Mouse (Mus musculus) heart, postnatal 36 days (tissue): ENCODE data around the gene Adk. TPM values are rescaled to one million over a fixed set of nuclear protein-coding genes. Genes with fewer than 3 reads are reported as not detected.

Source experiments
- DNase-seq, 2 experiments: peaks; one replicate each; pipeline ENCODE4 v3.0.0; 2021 to 2022
- intact Hi-C: fragments of 180-260 bp; cut with DNase I; formaldehyde crosslinking; loops from one replicate; pipeline ENCODE4 v1.15.1; 2025
- total RNA-seq, 2 experiments: library from RNA; stranded (reverse); gene quantifications; 2 replicates each; pipeline ENCODE4 v1.2.3; 2021

The Adk gene
- total RNA-seq, 2 experiments from 2014 or later, result 239 to 252 TPM

DNA sequence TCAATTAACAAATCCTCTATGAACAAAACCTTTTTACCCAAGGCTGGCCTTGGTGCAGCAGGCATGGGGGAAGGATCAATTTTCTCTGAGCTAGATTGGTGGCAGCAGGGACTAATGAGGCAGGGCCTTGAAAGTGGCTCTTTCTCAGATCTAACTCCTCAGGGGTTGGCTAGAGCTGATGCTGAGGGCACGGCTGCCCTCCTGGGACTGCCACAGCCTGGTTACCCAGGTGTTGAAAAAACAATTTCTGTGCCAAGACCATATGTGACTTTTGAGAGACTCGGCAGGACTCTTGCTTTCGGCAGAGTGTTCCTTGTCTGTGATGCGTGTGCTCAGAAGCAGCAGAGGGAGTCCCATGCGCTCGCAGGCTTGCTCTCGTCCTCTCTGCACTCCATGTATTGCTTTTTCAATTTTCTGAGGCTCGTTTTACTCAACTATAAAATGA, 349.8 kb downstream of the Adk start:
- intact Hi-C loops, result no loop called here
- no peak for DNase-seq

- intact Hi-C loops, result no loop called here
- no peak for DNase-seq
These were observed 350.4 kb downstream of the Adk start for GRCm38 (mm10) chr14:21402621-21403405.

DNA sequence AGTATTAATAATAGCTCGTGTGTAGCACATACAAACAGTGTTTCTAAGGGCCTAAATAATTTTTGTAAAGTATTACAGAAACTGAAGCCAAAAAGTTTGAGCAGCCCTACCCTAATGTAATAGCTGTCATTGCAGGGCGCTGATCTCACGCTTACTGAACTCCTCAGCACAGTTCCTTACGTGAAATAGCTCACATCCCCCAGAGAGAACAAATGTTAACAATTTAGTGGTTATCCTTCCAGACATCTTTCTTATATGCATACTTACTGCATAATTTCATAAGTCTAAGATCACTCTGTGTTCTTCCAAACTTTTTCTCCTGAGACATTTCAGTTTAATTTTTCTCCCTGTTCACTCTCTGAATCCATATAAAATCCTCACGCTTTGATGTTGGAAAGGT, 354.6 kb downstream of the Adk start:
- no peak for DNase-seq
- intact Hi-C loops, result no loop called here

- no peak for DNase-seq
- intact Hi-C loops, result no loop called here
These were observed 356.5 kb downstream of the Adk start for GRCm38 (mm10) chr14:21408846-21409245.

GRCm38 (mm10) chr14:21410769-21411477, 358.5 kb downstream of the Adk start:
- no peak for DNase-seq
- intact Hi-C loops, result no loop called here

DNA sequence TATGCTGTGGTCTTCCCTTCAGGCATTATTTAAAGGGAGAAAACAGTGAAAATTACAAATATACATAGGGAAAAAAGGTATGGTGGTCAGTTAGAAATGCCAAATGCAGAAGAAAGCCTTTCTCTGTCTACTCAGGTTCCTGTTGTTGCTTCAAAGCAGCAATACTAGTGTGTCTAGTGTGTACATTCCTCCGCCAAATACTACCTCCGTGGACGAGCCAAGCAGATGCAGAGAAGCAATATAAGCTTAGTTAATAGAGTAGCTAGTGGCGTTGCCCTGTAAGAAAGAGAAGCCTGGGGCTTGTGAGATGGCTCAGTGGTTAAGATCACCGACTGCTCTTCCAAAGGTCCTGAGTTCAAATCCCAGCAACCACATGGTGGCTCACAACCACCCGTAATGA, 359.1 kb downstream of the Adk start:
- intact Hi-C loops, result no loop called here
- no peak for DNase-seq

DNA sequence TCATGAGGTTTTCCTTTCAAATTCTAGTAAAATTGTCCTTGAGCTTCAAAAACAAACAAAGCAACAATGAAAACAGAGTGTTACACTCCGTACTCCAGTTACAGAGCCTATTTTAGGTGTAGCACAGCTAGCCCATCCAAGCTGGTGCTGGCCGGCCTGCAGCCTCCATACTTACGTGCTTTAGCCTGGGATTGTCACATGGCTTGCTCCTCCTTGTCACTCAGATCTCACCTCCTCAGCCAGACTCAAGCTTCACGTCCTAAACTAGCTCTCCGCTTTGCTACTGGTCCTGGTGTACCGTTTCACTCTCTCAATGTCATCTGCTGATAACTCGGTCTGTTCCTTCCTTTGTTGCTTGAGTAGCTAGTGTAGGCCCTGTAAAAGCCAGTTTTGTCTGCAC, 366.0 kb downstream of the Adk start:
- no peak for DNase-seq
- intact Hi-C loops, result no loop called here

DNA sequence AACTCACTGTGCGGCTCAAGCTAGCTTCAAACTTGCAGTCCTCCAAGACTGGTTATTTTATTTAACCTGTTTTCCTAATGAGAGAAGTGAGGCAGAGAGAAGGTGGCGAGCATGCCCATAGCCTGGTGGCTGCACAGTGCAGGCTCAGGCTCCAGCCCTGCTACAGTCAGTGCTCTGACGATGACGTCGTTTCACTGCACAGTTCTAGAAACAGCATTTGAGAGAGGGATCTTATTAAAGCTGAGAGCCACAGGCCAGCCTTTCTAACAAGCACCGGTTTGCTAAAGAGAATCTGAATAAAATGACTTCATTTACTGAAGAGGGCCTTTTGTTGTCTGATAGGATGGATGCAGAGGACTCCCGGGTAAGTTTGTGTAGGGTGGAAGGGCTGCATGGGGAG, 375.0 kb downstream of the Adk start:
- intact Hi-C loops, result no loop called here
- no peak for DNase-seq

- intact Hi-C loops, result loop anchor here (5.0 kb wide), 1 partner anchor 229 kb away; no protein-coding TSS in a partner anchor
- no peak for DNase-seq
These were observed 381.0 kb downstream of the Adk start for GRCm38 (mm10) chr14:21433415-21433814.

GRCm38 (mm10) chr14:21433995-21434394, 381.6 kb downstream of the Adk start:
- no peak for DNase-seq

DNA sequence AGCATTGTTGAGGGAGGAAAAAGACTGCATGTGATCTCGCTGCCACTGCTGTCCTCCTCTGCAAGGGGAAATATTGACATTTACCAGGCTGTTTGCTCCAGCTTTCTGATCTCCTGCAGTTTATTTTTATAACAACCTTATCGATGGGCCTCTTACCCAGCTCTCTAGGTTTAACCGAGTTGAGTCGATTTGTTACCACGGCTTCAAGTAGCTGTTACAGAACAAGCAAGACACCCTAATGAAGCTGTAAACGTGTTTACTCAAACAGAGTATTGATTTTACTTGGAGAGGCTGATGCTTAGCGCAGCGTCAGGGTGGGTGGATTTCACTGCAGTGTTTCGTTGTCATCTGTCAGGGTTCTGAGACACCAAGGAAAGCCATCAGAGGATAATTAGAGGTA, 382.3 kb downstream of the Adk start:
- no peak for DNase-seq
- intact Hi-C loops, result loop anchor here (5.0 kb wide), 1 partner anchor 228 kb away; no protein-coding TSS in a partner anchor

More at GRCm38 (mm10) chr14:21433995-21434394, 381.6 kb downstream of the Adk start:
- intact Hi-C loops, result loop anchor here (5.0 kb wide), 1 partner anchor 228 kb away; no protein-coding TSS in a partner anchor

GRCm38 (mm10) chr14:21439785-21440184, 387.4 kb downstream of the Adk start:
- no peak for DNase-seq
- intact Hi-C loops, result no loop called here

DNA sequence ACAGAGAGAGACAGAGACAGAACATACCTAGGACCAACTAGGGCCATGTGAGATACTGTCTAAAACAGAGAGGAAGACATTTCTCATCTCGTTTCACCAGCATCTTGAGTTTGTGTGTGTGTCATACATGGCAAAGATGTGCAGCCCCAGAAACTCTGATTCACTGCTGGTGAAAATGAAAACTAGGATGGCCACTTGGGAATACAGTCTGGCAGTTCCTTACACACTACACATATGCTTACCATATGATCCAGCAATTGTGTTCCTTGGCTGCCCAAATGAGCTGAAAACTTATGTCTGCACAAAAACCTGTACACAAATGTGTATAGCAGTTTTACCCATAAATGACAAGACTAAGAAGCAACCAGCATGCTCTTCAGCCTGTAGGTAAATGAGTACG, 388.2 kb downstream of the Adk start:
- intact Hi-C loops, result no loop called here
- no peak for DNase-seq

- no peak for DNase-seq
- intact Hi-C loops, result no loop called here
These were observed 389.6 kb downstream of the Adk start for GRCm38 (mm10) chr14:21441772-21442533.

GRCm38 (mm10) chr14:21452581-21452980, 400.2 kb downstream of the Adk start:
- DNase-seq, result no peak
- intact Hi-C loops, result no loop called here

- DNase-seq, result no peak
- intact Hi-C loops, result no loop called here
These were observed 401.5 kb downstream of the Adk start for GRCm38 (mm10) chr14:21453896-21454295.

DNA sequence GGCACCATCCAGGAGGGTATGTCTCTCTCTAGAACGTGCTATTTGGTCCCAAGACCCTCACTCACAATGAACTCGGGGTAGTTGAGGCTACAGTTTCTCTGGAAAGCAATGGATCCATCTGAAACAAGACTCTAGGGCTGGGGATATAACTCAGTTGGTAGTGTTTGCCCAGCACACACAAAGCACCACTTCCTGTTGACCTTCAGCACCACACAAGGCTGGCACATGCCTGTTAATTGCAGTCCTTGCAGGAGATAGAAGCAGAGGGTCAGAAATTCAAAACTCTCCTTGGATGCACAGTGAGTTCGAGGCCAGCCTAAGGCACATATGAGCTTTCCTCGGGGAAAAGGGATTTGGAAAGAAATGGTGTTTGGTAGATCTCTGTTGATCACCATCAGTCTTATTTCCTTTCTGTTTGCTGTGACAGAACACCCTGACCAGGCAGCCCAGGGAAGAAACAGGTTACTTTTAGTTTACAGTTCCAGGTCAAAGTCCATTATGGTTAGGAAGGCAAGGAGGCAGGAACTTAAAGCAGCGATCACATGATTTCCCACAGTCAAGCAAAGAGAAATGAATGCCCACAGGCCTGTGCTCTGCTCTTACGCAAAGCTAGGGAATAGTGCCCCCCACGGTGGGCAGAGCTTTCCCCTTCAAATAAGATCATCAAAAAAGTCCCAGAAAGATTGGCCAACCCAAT, 403.4 kb downstream of the Adk start:
- DNase-seq, result no peak
- intact Hi-C loops, result no loop called here

GRCm38 (mm10) chr14:21456526-21456925, 404.2 kb downstream of the Adk start:
- intact Hi-C loops, result no loop called here
- no peak for DNase-seq

DNA sequence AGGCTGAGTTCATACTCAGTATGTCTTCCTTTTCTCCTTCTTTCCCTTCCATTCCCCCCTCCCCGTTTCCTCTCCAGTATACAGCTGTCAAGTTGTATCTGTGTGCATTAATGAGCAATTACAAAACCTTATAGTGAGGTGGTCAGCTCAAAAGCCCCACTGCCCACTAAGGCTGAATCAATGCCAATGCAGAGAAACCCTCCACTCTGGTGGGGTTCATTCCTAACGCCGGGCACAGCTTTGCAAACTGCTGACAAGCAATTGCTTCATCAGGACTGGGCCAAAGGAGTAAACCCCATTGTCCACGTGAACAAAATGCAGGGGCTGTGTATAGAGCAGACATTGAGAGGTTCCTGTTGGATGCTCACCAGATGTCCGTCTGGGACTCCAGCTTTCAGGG, 405.5 kb downstream of the Adk start:
- no peak for DNase-seq
- intact Hi-C loops, result no loop called here

- intact Hi-C loops, result no loop called here
- DNase-seq, result no peak
These were observed 406.3 kb downstream of the Adk start for GRCm38 (mm10) chr14:21458696-21459095.

DNA sequence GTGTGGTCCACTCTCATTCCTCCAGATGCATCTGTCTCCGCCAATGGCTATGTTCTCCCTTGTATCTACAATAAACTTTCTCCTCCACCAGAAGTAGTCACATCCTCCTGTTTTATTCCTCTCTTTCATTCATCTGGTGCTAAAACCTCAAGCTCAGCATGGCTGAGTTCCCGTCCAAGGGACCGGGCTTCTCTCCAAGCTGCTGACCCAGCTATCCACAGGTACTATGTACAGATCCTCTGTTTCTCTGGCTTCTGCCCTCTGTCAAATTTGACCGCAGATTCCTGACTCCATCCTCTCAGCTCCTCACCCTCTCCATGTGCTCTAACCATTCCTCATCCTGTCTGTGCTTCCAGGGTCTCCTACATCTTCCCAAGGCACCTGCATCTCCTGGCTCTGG, 406.8 kb downstream of the Adk start:
- DNase-seq, result no peak
- intact Hi-C loops, result no loop called here
